In the genomic region with DNA sequence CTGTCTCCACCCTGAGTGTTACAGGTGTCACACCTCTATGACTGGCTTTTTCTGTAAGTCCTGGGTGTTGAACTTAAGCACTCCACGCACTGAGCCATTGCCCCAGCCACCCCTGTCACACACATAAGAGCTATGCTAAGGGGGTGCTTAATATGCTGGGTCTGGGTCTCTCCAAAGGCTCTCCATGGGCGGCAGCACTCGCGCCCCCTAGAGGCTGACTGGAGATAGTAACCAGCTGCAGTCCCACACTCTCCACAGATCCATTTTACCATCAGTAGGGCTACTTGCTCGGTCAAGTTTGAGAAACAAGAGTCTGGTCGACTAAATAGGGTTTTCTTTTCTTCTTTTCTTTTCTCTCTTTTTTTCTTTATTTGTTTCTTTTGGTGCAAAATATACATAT, we compare ENCODE assay signal across 17 mouse cellular contexts. TPM values are rescaled to one million over a fixed set of nuclear protein-coding genes. Genes with fewer than 3 reads are reported as not detected.
DNase-seq lines count a peak whose midpoint lies in the region; ATAC-seq and TF ChIP-seq lines count a peak whose summit lies in the region.
"Had no signal": no experiment of that assay in that cellular context is flagged by ENCODE, and none has a peak within 500 bp of the region (broad histone marks: within the 10 kb centered on the region; RNA-seq: fewer than 3 reads in every experiment).

No protein-coding gene starts in this region.

- no peak overlapping the region for H3K9ac ChIP-seq in liver, embryonic 14.5 days (replicated peaks)
- H3K9ac ChIP-seq: hindbrain, embryonic 13.5 days; limb, embryonic 15.5 days; midbrain, embryonic 13.5 days; stomach, embryonic 15.5 days had no signal

- H3K9me3 ChIP-seq in liver, embryonic 14.5 days (ENCODE audit: control insufficient read depth, low read length): no peaks in the 10 kb centered on the region
- H3K9me3 ChIP-seq: hindbrain, embryonic 13.5 days; limb, embryonic 15.5 days; midbrain, embryonic 13.5 days; stomach, embryonic 15.5 days had no signal

- WGBS in liver, embryonic 14.5 days (ENCODE audit: insufficient replicate concordance): 25% methylated on average over 6 of the region's 6 CpGs

- TF ChIP-seq EP300 in liver, embryonic 14.5 days (IDR thresholded peaks at IDR 0.05; ENCODE audit: low read depth): no peak

- peak; percentile 45 for TF ChIP-seq CTCF in liver, embryonic 14.5 days (IDR thresholded peaks at IDR 0.05; ENCODE audit: low read depth)
- peak; percentile 33; the same call in 1 of the 2 replicates for TF ChIP-seq CTCF in brain, embryonic 14.5 days (IDR thresholded peaks at IDR 0.05; ENCODE audit: borderline replicate concordance, extremely low read depth, insufficient read depth, insufficient read length)

- no peaks in the 10 kb centered on the region for H3K36me3 ChIP-seq in liver, embryonic 14.5 days (replicated peaks; ENCODE audit: control insufficient read depth, insufficient read depth, low read depth)
- H3K36me3 ChIP-seq: hindbrain, embryonic 13.5 days; limb, embryonic 15.5 days; midbrain, embryonic 13.5 days; stomach, embryonic 15.5 days had no signal

- H3K27me3 ChIP-seq in liver, embryonic 14.5 days (ENCODE audit: control insufficient read depth, insufficient read depth, low read length): no peaks in the 10 kb centered on the region
- H3K27me3 ChIP-seq: limb, embryonic 15.5 days; stomach, embryonic 15.5 days had no signal

- ATAC-seq in CD4-positive, CD25-positive, alpha-beta regulatory T cell, adult 4 months: no peak
- ATAC-seq in liver, embryonic 14.5 days (ENCODE audit: insufficient read depth): no peak
- ATAC-seq in erythroblast, adult 5-6 weeks (replicated peaks; ENCODE audit: low FRiP score, poor library complexity, severe bottlenecking): no peak
- ATAC-seq: forebrain, embryonic 14.5 days; midbrain, embryonic 13.5 days had no signal

- no peaks in the 10 kb centered on the region for H3K4me1 ChIP-seq in liver, embryonic 14.5 days (replicated peaks; ENCODE audit: control insufficient read depth in 2 of 2, insufficient read depth in 2 of 2, low read length in 1 of 2)
- H3K4me1 ChIP-seq: hindbrain, embryonic 13.5 days; limb, embryonic 15.5 days; stomach, embryonic 15.5 days had no signal

- no peak overlapping the region for H3K4me3 ChIP-seq in liver, embryonic 14.5 days (ENCODE audit: insufficient read depth in 1 of 2, low read depth in 2 of 2, low read length in 2 of 2)
- H3K4me3 ChIP-seq: hindbrain, embryonic 13.5 days; limb, embryonic 15.5 days; midbrain, embryonic 13.5 days; stomach, embryonic 15.5 days had no signal

- no peak overlapping the region for H3K4me2 ChIP-seq in liver, embryonic 14.5 days (ENCODE audit: low read depth)
- H3K4me2 ChIP-seq: hindbrain, embryonic 13.5 days; limb, embryonic 15.5 days; midbrain, embryonic 13.5 days; stomach, embryonic 15.5 days had no signal

- TF ChIP-seq POLR2A in brain, embryonic 14.5 days (IDR thresholded peaks at IDR 0.05; ENCODE audit: borderline replicate concordance, extremely low read depth, insufficient read depth, insufficient read length, poor library complexity, severe bottlenecking): no peak

- H3K27ac ChIP-seq in liver, embryonic 14.5 days: no peak overlapping the region
- H3K27ac ChIP-seq: hindbrain, embryonic 13.5 days; limb, embryonic 15.5 days; midbrain, embryonic 13.5 days; stomach, embryonic 15.5 days had no signal

- DNase-seq in CD4-positive, CD25-positive, alpha-beta regulatory T cell, adult 2 months (ENCODE audit: low read depth, low spot score): peak; percentile 12
- DNase-seq in liver, embryonic 14.5 days (ENCODE audit: low read depth in 3 of 3, low spot score in 3 of 3): no peak
- no peak for DNase-seq in liver
- DNase-seq in 416B (ENCODE audit: low read depth): peak; percentile 12
- no peak for DNase-seq in brain, embryonic 14.5 days (ENCODE audit: low read depth)
- no peak for DNase-seq in kidney, postnatal 4 days
- DNase-seq: cerebellum, adult 8-10 months; gastrocnemius, postnatal 25 days; kidney, adult 2 months; lung, postnatal 4 days had no signal

RNA-seq across cellular contexts. Expression of gene Ksr2, which starts 33.9 kb away (rescaled TPM):
- under 1 TPM; 0.79 to 0.99 TPM for polyA plus RNA-seq in CD4-positive, CD25-positive, alpha-beta regulatory T cell, adult 4 months (2017; shearing (Covaris generic))
- polyA plus RNA-seq in liver, embryonic 14.5 days (2012; rRNA removed): 0.01 and 0.02 TPM in 2 replicates
- 0.04 TPM in 1 of 2 replicates, not detected in the other for polyA plus RNA-seq in liver, embryonic 14.5 days (2014; fragmentation: Nextera tagmentation; extraction: Ambion mirVana)
- 1.6 and 6.4 TPM in 2 replicates for polyA plus RNA-seq in brain, embryonic 14.5 days (2012; rRNA removed)
- 0.21 TPM in 1 of 2 replicates, not detected in the other for total RNA-seq in erythroblast, adult 5-6 weeks (2015; ENCODE audit: low replicate concordance)
- total RNA-seq in erythroblast, adult 5-6 weeks (2017; ENCODE audit: low replicate concordance): under 0.01 TPM in 1 of 2 replicates, not detected in the other

RNA-seq across cellular contexts. Expression of gene Rfc5, which starts 58.9 kb away (rescaled TPM):
- 10 to 100 TPM; 20.4 to 22.9 TPM for polyA plus RNA-seq in CD4-positive, CD25-positive, alpha-beta regulatory T cell, adult 4 months (2017; shearing (Covaris generic))
- 17.8 and 24.1 TPM in 2 replicates for polyA plus RNA-seq in liver, embryonic 14.5 days (2012; rRNA removed)
- polyA plus RNA-seq in liver, embryonic 14.5 days (2014; fragmentation: Nextera tagmentation; extraction: Ambion mirVana): 52.2 and 58.0 TPM in 2 replicates
- 20.6 and 42.0 TPM in 2 replicates for polyA plus RNA-seq in brain, embryonic 14.5 days (2012; rRNA removed)
- 10.7 and 21.7 TPM in 2 replicates for total RNA-seq in erythroblast, adult 5-6 weeks (2015; ENCODE audit: low replicate concordance)
- total RNA-seq in erythroblast, adult 5-6 weeks (2017; ENCODE audit: low replicate concordance): 12.1 and 15.8 TPM in 2 replicates

Comparison
In these comparisons a context has a peak if more than half of its experiments do, and no peak if none do; other contexts are left out.
1. DNase-seq: peak in CD4-positive, CD25-positive, alpha-beta regulatory T cell, adult 2 months (single experiment) and 416B (single experiment); none in liver, embryonic 14.5 days (0 of 3), liver (single experiment), brain, embryonic 14.5 days (single experiment) and kidney, postnatal 4 days (0 of 2).